Mouse (Mus musculus): ENCODE data around the gene Gm10338. TPM values are rescaled to one million over a fixed set of nuclear protein-coding genes. Genes with fewer than 3 reads are reported as not detected.
"Not testable (repeated sequence)": the region's sequence is repeated elsewhere in the genome, so short reads cannot be mapped to it uniquely, and the experiment has no call there.

Gene Gm10338
- total RNA-seq (2022) = not detected

- DNase-seq (ENCODE audit: low spot score in 2 of 2) = not testable (repeated sequence)
These were observed at the start of gene Gm10338 for GRCm38 (mm10) chr14:7595492-7595891. Gm10338 (minus strand) TSS chr14:7595592.

- not testable (repeated sequence) for DNase-seq (ENCODE audit: low spot score in 2 of 2)
These were observed 48.5 kb upstream of the Gm10338 start, which contains the start of gene Gm10128 for GRCm38 (mm10) chr14:7643872-7644271. Gm10128 (minus strand) TSS chr14:7643972.

- DNase-seq (ENCODE audit: low spot score in 2 of 2) = not testable (repeated sequence)
These were observed 27.0 kb downstream of the Gm10338 start, which contains the start of gene Gm3558 for GRCm38 (mm10) chr14:7568382-7568781. Gm3558 (minus strand) TSS chr14:7568566.

GRCm38 (mm10) chr14:7567890-7568289 lies 27.5 kb downstream of the Gm10338 start:
- not testable (repeated sequence) for DNase-seq (ENCODE audit: low spot score in 2 of 2)

- DNase-seq (ENCODE audit: low spot score in 2 of 2) = not testable (repeated sequence)
These were observed 28.1 kb downstream of the Gm10338 start for GRCm38 (mm10) chr14:7567266-7567665.

Other genes starting within 250 kb of the Gm10338 start
- gene Gm8374, start 230.5 kb downstream of the Gm10338 start, total RNA-seq (2022) = not detected
- not detected for gene Gm3755, start 144.7 kb downstream of the Gm10338 start, total RNA-seq (2022)
- gene Gm3752, start 111.8 kb downstream of the Gm10338 start, total RNA-seq (2022) = under 1 TPM in 1 of 4 experiments, not detected in 3; 0.83 TPM
- gene Gm3558, start 27.0 kb downstream of the Gm10338 start, total RNA-seq (2022) = under 1 TPM in 2 of 4 experiments, not detected in 2; 0.19 to 0.27 TPM
- gene Gm10128, start 48.4 kb upstream of the Gm10338 start, total RNA-seq (2022) = not detected
- not detected for gene Gm26661, start 196.0 kb upstream of the Gm10338 start, total RNA-seq (2022)
- 1 to 10 TPM; 4.7 to 8.3 (median 5.6) TPM for gene Flnb, start 222.4 kb upstream of the Gm10338 start, total RNA-seq (2022)